Mouse (Mus musculus): Measurements from ENCODE around the gene Gm13289.
"Not testable (repeated sequence)": the region's sequence is repeated elsewhere in the genome, so short reads cannot be mapped to it uniquely, and the experiment has no call there.

GRCm38 (mm10) chr4:88754818-88755340 is 21.8 kb upstream of the Gm13289 start, which contains the start of gene Gm13271:
- not testable (repeated sequence) for TF ChIP-seq CTCF, EP300 (IDR thresholded peaks at IDR 0.05; ENCODE audit: low read depth)

All from heart, postnatal 0 days (tissue).